Mouse (Mus musculus): ENCODE results near the gene Ndufa12.

GRCm38 (mm10) chr10:94172137-94172536 is 26.4 kb upstream of the Ndufa12 start:
- no peak for TF ChIP-seq CTCF (conservative IDR thresholded peaks at IDR 0.05; ENCODE audit: insufficient read depth, insufficient read length, low read depth, low read length)
- TF ChIP-seq POLR2A (IDR thresholded peaks at IDR 0.05; ENCODE audit: low read depth, low read length): no peak
